Mouse (Mus musculus) embryonic facial prominence, embryonic 12.5 days (tissue): ENCODE data around the gene Tmem268. TPM values are rescaled to one million over a fixed set of nuclear protein-coding genes. Genes with fewer than 3 reads are reported as not detected.

Experiments used
- ATAC-seq: fragments of 200-750 bp; cut with Nextera tagmentation; 2 replicates; pipeline ENCODE4 v1.8.0; 2017; ENCODE audit not compliant: insufficient number of reproducible peaks, insufficient read depth, low FRiP score, low TSS enrichment
- H3K27ac ChIP-seq: fragments of 300-500 bp; sonication (generic); 2 replicates; pipeline ENCODE4 v1.5.1; 2016; ENCODE audit warnings: mild to moderate bottlenecking
- H3K27me3 ChIP-seq: fragments of 300-500 bp; sonication (generic); 2 replicates; pipeline ENCODE4 v1.6.1; 2016; ENCODE audit warnings: mild to moderate bottlenecking, moderate library complexity
- H3K36me3 ChIP-seq: fragments of 300-500 bp; sonication (generic); 2 replicates; pipeline ENCODE4 v1.6.1; 2016; ENCODE audit warnings: mild to moderate bottlenecking
- H3K4me1 ChIP-seq: fragments of 300-500 bp; sonication (generic); 2 replicates; pipeline ENCODE4 v1.6.1; 2016
- H3K4me2 ChIP-seq: fragments of 300-500 bp; sonication (generic); replicated peaks from 2 replicates; pipeline ENCODE4 v1.6.1; 2016; ENCODE audit warnings: mild to moderate bottlenecking, moderate library complexity
- H3K4me3 ChIP-seq: fragments of 300-500 bp; sonication (generic); 2 replicates; pipeline ENCODE4 v1.5.1; 2016; ENCODE audit warnings: mild to moderate bottlenecking
- H3K9ac ChIP-seq: fragments of 300-500 bp; sonication (generic); 2 replicates; pipeline ENCODE4 v1.6.1; 2016; ENCODE audit warnings: mild to moderate bottlenecking, moderate library complexity
- H3K9me3 ChIP-seq: fragments of 300-500 bp; sonication (generic); 2 replicates; pipeline ENCODE4 v1.6.1; 2016; ENCODE audit warnings: mild to moderate bottlenecking, moderate library complexity
- WGBS: fragments of 180-500 bp; shearing (Covaris S2); methylation state at CpG from one replicate; pipeline ENCODE4 v1.1.7; 2016; 5-methylcytosine and 5-hydroxymethylcytosine counted together
- polyA plus RNA-seq: library from polyadenylated mRNA; unstranded; fragments of >200 nt; fragmentation: Nextera tagmentation; extraction: Ambion mirVana; gene quantifications from 2 replicates; pipeline ENCODE4 v1.2.1, GENCODE M21; 2016

Tmem268 gene
- polyA plus RNA-seq = 9.8 and 11.6 TPM in 2 replicates

- Histone ChIP-seq H3K27ac (peak within 1 kb of the TSS; percentile 78; the same call in 1 of the 2 replicates), H3K9me3 (no peaks in the 10 kb centered on the region), H3K27me3 (no peaks in the 10 kb centered on the region), H3K4me3 (peak within 1 kb of the TSS; percentile 76), H3K4me1 (peaks cover 36% of the 10 kb centered on the region), H3K9ac (peak within 1 kb of the TSS; percentile 84), H3K4me2 (peak within 1 kb of the TSS; percentile 82), H3K36me3 (peaks cover 16% of the 10 kb centered on the region; the same call in 1 of the 2 replicates)
- WGBS = under 1% methylated on average over 80 of the region's 81 CpGs
- peak; percentile 71 for ATAC-seq
These were observed at the start of gene Tmem268 for GRCm38 (mm10) chr4:63558407-63559081. TSS of gene Tmem268 (plus strand) at chr4:63558781.

GRCm38 (mm10) chr4:63512921-63513320 is 45.7 kb upstream of the Tmem268 start:
- WGBS = 64% methylated on average over 2 of the region's 2 CpGs
- H3K9me3 ChIP-seq = no peaks in the 10 kb centered on the region
- H3K4me2 ChIP-seq = no peak overlapping the region
- no peaks in the 10 kb centered on the region for H3K36me3 ChIP-seq
- H3K9ac ChIP-seq = no peak overlapping the region
- no peaks in the 10 kb centered on the region for H3K27me3 ChIP-seq
- no peak for ATAC-seq
- no peak overlapping the region for H3K27ac ChIP-seq
- no peaks in the 10 kb centered on the region for H3K4me1 ChIP-seq
- H3K4me3 ChIP-seq = no peak overlapping the region

GRCm38 (mm10) chr4:63514454-63514984 is 44.1 kb upstream of the Tmem268 start:
- no peaks in the 10 kb centered on the region for H3K27me3 ChIP-seq
- WGBS = 57% methylated on average over 4 of the region's 4 CpGs

GRCm38 (mm10) chr4:63515021-63515420 is 43.6 kb upstream of the Tmem268 start:
- Histone ChIP-seq H3K9ac (no peak overlapping the region), H3K9me3 (no peaks in the 10 kb centered on the region), H3K36me3 (no peaks in the 10 kb centered on the region), H3K27me3 (no peaks in the 10 kb centered on the region), H3K4me2 (no peak overlapping the region), H3K4me3 (no peak overlapping the region), H3K27ac (no peak overlapping the region), H3K4me1 (no peaks in the 10 kb centered on the region)
- 78% methylated on average over 5 of the region's 5 CpGs for WGBS
- ATAC-seq = no peak

More at GRCm38 (mm10) chr4:63514454-63514984, 44.1 kb upstream of the Tmem268 start:
- no peak for ATAC-seq
- H3K9me3 ChIP-seq = no peaks in the 10 kb centered on the region
- no peak overlapping the region for H3K4me2 ChIP-seq
- H3K4me1 ChIP-seq = no peaks in the 10 kb centered on the region
- no peak overlapping the region for H3K27ac ChIP-seq
- no peak overlapping the region for H3K4me3 ChIP-seq
- no peak overlapping the region for H3K9ac ChIP-seq
- H3K36me3 ChIP-seq = no peaks in the 10 kb centered on the region

- H3K4me2 ChIP-seq = no peak overlapping the region
- H3K36me3 ChIP-seq = no peaks in the 10 kb centered on the region
- H3K27me3 ChIP-seq = no peaks in the 10 kb centered on the region
- no peaks in the 10 kb centered on the region for H3K4me1 ChIP-seq
- H3K9ac ChIP-seq = no peak overlapping the region
- WGBS = 82% methylated on average over 2 of the region's 2 CpGs
- no peak overlapping the region for H3K27ac ChIP-seq
- no peak overlapping the region for H3K4me3 ChIP-seq
- ATAC-seq = no peak
- no peaks in the 10 kb centered on the region for H3K9me3 ChIP-seq
These were observed 36.7 kb upstream of the Tmem268 start for GRCm38 (mm10) chr4:63521813-63522419.

- Histone ChIP-seq H3K27ac (no peak overlapping the region), H3K4me3 (no peak overlapping the region), H3K36me3 (no peaks in the 10 kb centered on the region), H3K9me3 (no peaks in the 10 kb centered on the region), H3K27me3 (no peaks in the 10 kb centered on the region), H3K4me1 (no peaks in the 10 kb centered on the region), H3K9ac (no peak overlapping the region), H3K4me2 (no peak overlapping the region)
- no peak for ATAC-seq
- 71% methylated on average over 8 of the region's 8 CpGs for WGBS
These were observed 33.1 kb upstream of the Tmem268 start for GRCm38 (mm10) chr4:63525514-63525913.

- H3K9me3 ChIP-seq = no peaks in the 10 kb centered on the region
- H3K9ac ChIP-seq = no peak overlapping the region
- H3K36me3 ChIP-seq = no peaks in the 10 kb centered on the region
- 81% methylated on average over 6 of the region's 6 CpGs for WGBS
- H3K27me3 ChIP-seq = no peaks in the 10 kb centered on the region
- no peak overlapping the region for H3K27ac ChIP-seq
- H3K4me2 ChIP-seq = no peak overlapping the region
- H3K4me1 ChIP-seq = no peaks in the 10 kb centered on the region
- no peak overlapping the region for H3K4me3 ChIP-seq
- ATAC-seq = no peak
These were observed 29.6 kb upstream of the Tmem268 start for GRCm38 (mm10) chr4:63528946-63529345.

GRCm38 (mm10) chr4:63530409-63530808 is 28.2 kb upstream of the Tmem268 start:
- Histone ChIP-seq H3K36me3 (no peaks in the 10 kb centered on the region), H3K4me3 (no peak overlapping the region), H3K27ac (no peak overlapping the region), H3K4me2 (no peak overlapping the region), H3K4me1 (no peaks in the 10 kb centered on the region), H3K27me3 (no peaks in the 10 kb centered on the region), H3K9ac (no peak overlapping the region), H3K9me3 (no peaks in the 10 kb centered on the region)
- WGBS = 81% methylated on average over 7 of the region's 7 CpGs
- no peak for ATAC-seq

- H3K27ac ChIP-seq = no peak overlapping the region
- H3K4me2 ChIP-seq = no peak overlapping the region
- no peaks in the 10 kb centered on the region for H3K4me1 ChIP-seq
- H3K36me3 ChIP-seq = no peaks in the 10 kb centered on the region
- whole genome bisulfite sequencing = 86% methylated on average over 4 of the region's 4 CpGs
- no peak overlapping the region for H3K9ac ChIP-seq
- H3K9me3 ChIP-seq = no peaks in the 10 kb centered on the region
- ATAC-seq = no peak
- H3K27me3 ChIP-seq = no peaks in the 10 kb centered on the region
- H3K4me3 ChIP-seq = no peak overlapping the region
These were observed 21.0 kb upstream of the Tmem268 start for GRCm38 (mm10) chr4:63537602-63538001.

- 61% methylated on average over 2 of the region's 2 CpGs for WGBS
- Histone ChIP-seq H3K36me3 (no peaks in the 10 kb centered on the region), H3K4me3 (no peak overlapping the region), H3K27me3 (no peaks in the 10 kb centered on the region), H3K27ac (no peak overlapping the region), H3K9ac (no peak overlapping the region), H3K9me3 (no peaks in the 10 kb centered on the region), H3K4me1 (peaks cover 22% of the 10 kb centered on the region), H3K4me2 (no peak overlapping the region)
- ATAC-seq = no peak
These were observed 16.4 kb upstream of the Tmem268 start for GRCm38 (mm10) chr4:63542209-63542608.

GRCm38 (mm10) chr4:63543746-63544493 is 14.7 kb upstream of the Tmem268 start:
- no peaks in the 10 kb centered on the region for H3K27me3 ChIP-seq
- ATAC-seq = peak; percentile 31; the same call in 1 of the 2 replicates
- H3K4me1 ChIP-seq = peaks cover 29% of the 10 kb centered on the region
- peak overlapping the region; percentile 78 for H3K4me3 ChIP-seq
- no peak overlapping the region for H3K9ac ChIP-seq
- H3K4me2 ChIP-seq = peak overlapping the region; percentile 78
- peak overlapping the region; percentile 73 for H3K27ac ChIP-seq
- H3K36me3 ChIP-seq = peaks cover 8% of the 10 kb centered on the region
- 58% methylated on average over 10 of the region's 10 CpGs for whole genome bisulfite sequencing
- no peaks in the 10 kb centered on the region for H3K9me3 ChIP-seq
